Mouse (Mus musculus): Measurements from ENCODE around the gene Slc41a2. TPM values are rescaled to one million over a fixed set of nuclear protein-coding genes. Genes with fewer than 3 reads are reported as not detected.

Slc41a2 gene
- total RNA-seq, 2 experiments from 2014 or later = 5.0 to 6.6 TPM

- DNase-seq (ENCODE audit: low spot score in 2 of 2) = no peak
Observed at GRCm38 (mm10) chr10:83320396-83320795, 17.3 kb downstream of the Slc41a2 start.

GRCm38 (mm10) chr10:83313033-83313432 lies 24.6 kb downstream of the Slc41a2 start:
- no peak for DNase-seq (ENCODE audit: low spot score in 2 of 2)

GRCm38 (mm10) chr10:83310356-83310755 lies 27.3 kb downstream of the Slc41a2 start:
- no peak for DNase-seq (ENCODE audit: low spot score in 2 of 2)

GRCm38 (mm10) chr10:83301687-83302086 lies 36.0 kb downstream of the Slc41a2 start:
- DNase-seq (ENCODE audit: low spot score in 2 of 2) = no peak

GRCm38 (mm10) chr10:83301054-83301453 lies 36.6 kb downstream of the Slc41a2 start:
- DNase-seq (ENCODE audit: low spot score in 2 of 2) = no peak

- DNase-seq (ENCODE audit: low spot score in 2 of 2) = no peak
Observed at GRCm38 (mm10) chr10:83297017-83297416, 40.7 kb downstream of the Slc41a2 start.

GRCm38 (mm10) chr10:83294746-83295145 lies 42.9 kb downstream of the Slc41a2 start:
- DNase-seq (ENCODE audit: low spot score in 2 of 2) = no peak

- DNase-seq (ENCODE audit: low spot score in 2 of 2) = no peak
Observed at GRCm38 (mm10) chr10:83293352-83293751, 44.3 kb downstream of the Slc41a2 start.

GRCm38 (mm10) chr10:83291731-83292130 lies 46.0 kb downstream of the Slc41a2 start:
- no peak for DNase-seq (ENCODE audit: low spot score in 2 of 2)

- no peak for DNase-seq (ENCODE audit: low spot score in 2 of 2)
Observed at GRCm38 (mm10) chr10:83287828-83288227, 49.9 kb downstream of the Slc41a2 start.

- DNase-seq (ENCODE audit: low spot score in 2 of 2) = no peak
Observed at GRCm38 (mm10) chr10:83286399-83286798, 51.3 kb downstream of the Slc41a2 start.

- no peak for DNase-seq (ENCODE audit: low spot score in 2 of 2)
Observed at GRCm38 (mm10) chr10:83285724-83286256, 51.9 kb downstream of the Slc41a2 start.

- DNase-seq (ENCODE audit: low spot score in 2 of 2) = no peak
Observed at GRCm38 (mm10) chr10:83284916-83285315, 52.8 kb downstream of the Slc41a2 start.

GRCm38 (mm10) chr10:83266731-83267130 lies 71.0 kb downstream of the Slc41a2 start:
- no peak for DNase-seq (ENCODE audit: low spot score in 2 of 2)

GRCm38 (mm10) chr10:83266241-83266640 lies 71.4 kb downstream of the Slc41a2 start:
- no peak for DNase-seq (ENCODE audit: low spot score in 2 of 2)

GRCm38 (mm10) chr10:83264680-83265079 lies 73.0 kb downstream of the Slc41a2 start:
- no peak for DNase-seq (ENCODE audit: low spot score in 2 of 2)

- no peak for DNase-seq (ENCODE audit: low spot score in 2 of 2)
Observed at GRCm38 (mm10) chr10:83264056-83264455, 73.6 kb downstream of the Slc41a2 start.

GRCm38 (mm10) chr10:83261264-83261663 lies 76.4 kb downstream of the Slc41a2 start:
- no peak for DNase-seq (ENCODE audit: low spot score in 2 of 2)

- DNase-seq (ENCODE audit: low spot score in 2 of 2) = no peak
Observed at GRCm38 (mm10) chr10:83251377-83251776, 86.3 kb downstream of the Slc41a2 start.

GRCm38 (mm10) chr10:83248036-83248435 lies 89.6 kb downstream of the Slc41a2 start:
- DNase-seq (ENCODE audit: low spot score in 2 of 2) = no peak

GRCm38 (mm10) chr10:83245720-83246119 lies 92.0 kb downstream of the Slc41a2 start:
- no peak for DNase-seq (ENCODE audit: low spot score in 2 of 2)

GRCm38 (mm10) chr10:83244131-83244530 lies 93.6 kb downstream of the Slc41a2 start:
- DNase-seq (ENCODE audit: low spot score in 2 of 2) = no peak

GRCm38 (mm10) chr10:83242106-83242686 lies 95.5 kb downstream of the Slc41a2 start:
- DNase-seq (ENCODE audit: low spot score in 2 of 2) = no peak
